Mouse (Mus musculus): ENCODE results near the gene Gtpbp8. TPM values are rescaled to one million over a fixed set of nuclear protein-coding genes. Genes with fewer than 3 reads are reported as not detected.

Gene Gtpbp8
- total RNA-seq, 2 experiments from 2014 or later = 9.1 to 11.1 TPM

DNA sequence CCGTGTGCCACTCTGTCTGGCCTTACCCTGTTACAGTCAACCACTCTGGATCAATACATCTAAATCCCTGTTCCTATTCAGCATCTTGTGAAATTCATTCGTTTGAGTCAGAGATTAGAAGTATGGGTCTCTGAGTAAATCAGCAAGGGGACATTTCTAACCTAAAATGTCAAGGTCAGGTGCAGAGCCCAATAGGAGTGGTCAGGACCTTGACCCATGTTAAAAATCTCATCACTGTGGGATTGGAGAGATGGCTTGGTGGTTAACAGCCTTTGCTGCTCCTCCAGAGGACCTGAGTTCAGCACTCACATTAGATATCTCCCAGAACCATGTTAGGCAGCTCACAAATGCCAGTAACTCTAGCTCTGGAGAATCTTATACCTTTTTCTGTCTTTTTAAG lies 55.7 kb downstream of the Gtpbp8 start:
- no peak for DNase-seq

DNA sequence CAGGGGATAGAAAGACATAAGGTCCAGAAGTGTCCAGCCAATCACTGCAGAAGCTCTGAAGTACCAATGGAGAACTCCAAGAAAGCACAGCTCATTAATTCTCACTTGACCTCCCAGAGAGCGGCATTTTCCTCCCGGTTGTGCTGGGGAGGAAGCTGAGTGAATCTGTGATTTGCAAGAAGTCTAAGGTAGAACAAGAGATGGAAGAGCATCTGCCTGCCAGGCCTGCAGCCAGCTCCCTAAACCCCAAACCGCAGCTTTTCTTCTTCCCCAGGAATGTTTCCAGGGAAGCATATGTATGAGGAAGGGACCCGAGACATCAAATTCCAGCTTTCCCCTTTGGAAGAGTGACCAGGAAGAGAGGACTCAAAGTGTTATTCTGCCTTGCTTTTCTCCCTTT lies 57.7 kb downstream of the Gtpbp8 start:
- DNase-seq = no peak

DNA sequence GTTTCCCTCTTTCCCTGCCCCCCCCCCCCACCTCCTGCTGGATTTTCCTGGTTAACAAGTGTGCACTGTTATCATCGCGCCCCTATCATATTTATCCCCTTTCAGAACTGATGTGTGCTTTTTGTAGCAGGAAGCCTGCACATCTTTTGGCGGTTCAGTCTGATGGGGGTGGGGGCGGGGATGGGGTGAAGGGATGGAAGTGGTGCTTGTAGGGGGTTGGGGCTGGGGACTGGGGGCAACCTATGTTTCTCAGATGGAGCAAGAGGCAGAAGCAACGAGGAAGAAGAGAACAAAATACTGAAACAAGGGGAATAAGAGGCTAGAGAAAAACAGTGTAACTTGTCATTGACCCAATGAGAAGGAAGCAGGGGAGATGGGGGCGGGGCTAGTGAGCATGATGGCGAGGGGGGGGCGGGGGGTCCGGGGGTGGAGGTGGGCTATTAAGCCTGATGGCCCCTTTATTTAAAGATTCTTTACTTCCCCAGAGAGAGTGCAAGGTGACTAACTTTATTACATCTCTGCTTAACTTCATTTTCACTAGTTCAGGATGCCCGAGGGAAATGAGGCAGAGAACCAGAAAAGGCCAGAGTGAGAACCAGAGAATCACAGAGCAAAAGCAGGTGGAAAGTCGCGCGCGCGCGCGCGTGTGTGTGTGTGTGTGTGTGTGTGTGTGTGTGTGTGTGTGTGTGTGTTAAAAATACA lies 58.3 kb downstream of the Gtpbp8 start:
- no peak for DNase-seq

DNA sequence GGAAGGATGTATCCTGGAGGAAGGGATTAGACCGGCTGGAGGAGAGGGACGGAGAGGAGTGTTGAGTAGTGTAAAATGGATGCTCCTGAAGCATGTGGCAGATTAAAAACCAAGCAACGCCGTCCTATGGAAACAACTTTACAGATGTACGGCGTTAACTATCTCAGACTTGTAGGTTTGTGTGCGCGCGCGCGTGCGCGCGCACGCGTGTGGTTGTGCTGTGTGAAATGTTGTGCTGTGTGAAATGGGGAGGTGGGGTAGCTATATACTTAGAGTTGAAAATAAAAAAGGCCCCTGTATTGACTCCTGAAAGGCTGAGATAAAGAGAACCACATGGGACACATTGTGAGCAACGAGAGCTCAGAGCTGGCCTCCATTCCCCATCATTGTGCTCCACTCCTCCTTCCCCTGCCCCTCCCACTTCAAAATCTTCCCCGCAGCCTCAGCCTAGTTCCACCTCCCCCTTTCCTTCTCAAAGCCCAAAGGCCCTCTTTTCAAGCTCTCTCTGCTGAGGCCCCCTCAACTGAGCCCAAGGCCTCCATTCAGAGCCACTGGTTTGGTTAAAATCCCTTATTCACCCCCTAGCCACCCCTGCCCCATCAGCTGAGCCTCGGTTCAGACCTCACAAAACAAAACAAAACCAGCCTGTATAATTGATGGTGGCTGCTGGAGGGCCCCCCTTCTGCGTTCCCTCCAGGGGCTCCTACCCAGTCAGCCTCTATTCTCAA lies 59.0 kb downstream of the Gtpbp8 start:
- no peak for DNase-seq

Other genes with a start within 250 kb of the Gtpbp8 start
- gene Boc, start 187.5 kb downstream of the Gtpbp8 start, total RNA-seq (2021) = 1 to 10 TPM; 3.5 to 4.8 TPM
- 1 to 10 TPM; 3.6 to 4.5 TPM for gene Nepro, start 22.1 kb downstream of the Gtpbp8 start, total RNA-seq (2021)
- under 1 TPM; 0.21 to 0.40 TPM for gene Cd200r1, start 19.4 kb upstream of the Gtpbp8 start, total RNA-seq (2021)
- gene Cd200r4, start 65.4 kb upstream of the Gtpbp8 start, total RNA-seq (2021) = not detected
- not detected for gene Cd200r2, start 120.7 kb upstream of the Gtpbp8 start, total RNA-seq (2021)
- not detected for gene Cd200r3, start 197.3 kb upstream of the Gtpbp8 start, total RNA-seq (2021)